Mouse (Mus musculus) midbrain, embryonic 11.5 days (tissue): ENCODE measurements around the gene Foxj2. TPM values are rescaled to one million over a fixed set of nuclear protein-coding genes. Genes with fewer than 3 reads are reported as not detected.

ENCODE experiments used
- ATAC-seq: fragments of 200-750 bp; cut with Nextera tagmentation; 2 replicates; pipeline ENCODE4 v1.8.0; 2017; ENCODE audit warnings: moderate TSS enrichment, moderate library complexity; ENCODE audit not compliant: low FRiP score
- DNase-seq: peaks from one replicate; pipeline ENCODE4 v3.0.0; 2015; ENCODE audit warnings: low spot score; ENCODE audit errors: missing footprints
- H3K27ac ChIP-seq: fragments of 300-500 bp; sonication (generic); 2 replicates; pipeline ENCODE4 v1.5.1; 2014; ENCODE audit warnings: low read depth, low read length
- H3K27me3 ChIP-seq: fragments of 300-500 bp; sonication (generic); 2 replicates; pipeline ENCODE4 v1.6.1; 2014; ENCODE audit warnings: mild to moderate bottlenecking, low read length, moderate library complexity, mixed read lengths; ENCODE audit not compliant: control insufficient read depth, insufficient read depth
- H3K36me3 ChIP-seq: fragments of 300-500 bp; sonication (generic); 2 replicates; pipeline ENCODE4 v1.6.1; 2014; ENCODE audit warnings: mild to moderate bottlenecking, low read length, moderate library complexity, mixed read lengths; ENCODE audit not compliant: control insufficient read depth, insufficient read depth
- H3K4me1 ChIP-seq: fragments of 300-500 bp; sonication (generic); 2 replicates; pipeline ENCODE4 v1.6.1; 2014; ENCODE audit warnings: low read length; ENCODE audit not compliant: control insufficient read depth, insufficient read depth
- H3K4me2 ChIP-seq: fragments of 300-500 bp; sonication (generic); 2 replicates; pipeline ENCODE4 v1.6.1; 2014; ENCODE audit warnings: mild to moderate bottlenecking, moderate library complexity
- H3K4me3 ChIP-seq: fragments of 300-500 bp; sonication (generic); 2 replicates; pipeline ENCODE4 v1.5.1; 2014; ENCODE audit warnings: low read depth, low read length
- H3K9ac ChIP-seq: fragments of 300-500 bp; sonication (generic); 2 replicates; pipeline ENCODE4 v1.6.1; 2014; ENCODE audit warnings: low read length
- H3K9me3 ChIP-seq: fragments of 300-500 bp; sonication (generic); 2 replicates; pipeline ENCODE4 v1.6.1; 2016; ENCODE audit warnings: low read length; ENCODE audit not compliant: control insufficient read depth
- WGBS: fragments of 180-500 bp; shearing (Covaris S2); extraction: QIAGEN DNeasy Blood & Tissue Kit; methylation state at CpG from one replicate; pipeline ENCODE4 v1.1.7; 2014; 5-methylcytosine and 5-hydroxymethylcytosine counted together
- polyA plus RNA-seq: library from polyadenylated mRNA; unstranded; fragments of >200 nt; fragmentation: Nextera tagmentation; extraction: Ambion mirVana; gene quantifications from 2 replicates; pipeline ENCODE4 v1.2.1, GENCODE M21; 2014

The Foxj2 gene
- polyA plus RNA-seq, 1 experiment from 2014 or later: 3.6 TPM

- H3K9me3 ChIP-seq: no peaks in the 10 kb centered on the region
- 53% methylated on average over 5 of the region's 5 CpGs for WGBS
- H3K4me2 ChIP-seq: no peak overlapping the region
- no peaks in the 10 kb centered on the region for H3K4me1 ChIP-seq
- DNase-seq (no peak), ATAC-seq (peak; percentile 63; the same call in 1 of the 2 replicates)
- no peak overlapping the region for H3K4me3 ChIP-seq
- no peaks in the 10 kb centered on the region for H3K36me3 ChIP-seq
- no peak overlapping the region for H3K9ac ChIP-seq
- H3K27me3 ChIP-seq: no peaks in the 10 kb centered on the region
- no peak overlapping the region for H3K27ac ChIP-seq
Observed at GRCm38 (mm10) chr6:122786275-122786674, 33.4 kb upstream of the Foxj2 start.

GRCm38 (mm10) chr6:122795254-122795935 lies 24.3 kb upstream of the Foxj2 start:
- H3K27me3 ChIP-seq: no peaks in the 10 kb centered on the region
- H3K27ac ChIP-seq: no peak overlapping the region
- H3K9me3 ChIP-seq: no peaks in the 10 kb centered on the region
- H3K9ac ChIP-seq: no peak overlapping the region
- no peaks in the 10 kb centered on the region for H3K4me1 ChIP-seq
- DNase-seq (no peak), ATAC-seq (no peak)
- H3K36me3 ChIP-seq: no peaks in the 10 kb centered on the region
- WGBS: 79% methylated on average over 8 of the region's 8 CpGs
- H3K4me3 ChIP-seq: no peak overlapping the region
- no peak overlapping the region for H3K4me2 ChIP-seq

DNA sequence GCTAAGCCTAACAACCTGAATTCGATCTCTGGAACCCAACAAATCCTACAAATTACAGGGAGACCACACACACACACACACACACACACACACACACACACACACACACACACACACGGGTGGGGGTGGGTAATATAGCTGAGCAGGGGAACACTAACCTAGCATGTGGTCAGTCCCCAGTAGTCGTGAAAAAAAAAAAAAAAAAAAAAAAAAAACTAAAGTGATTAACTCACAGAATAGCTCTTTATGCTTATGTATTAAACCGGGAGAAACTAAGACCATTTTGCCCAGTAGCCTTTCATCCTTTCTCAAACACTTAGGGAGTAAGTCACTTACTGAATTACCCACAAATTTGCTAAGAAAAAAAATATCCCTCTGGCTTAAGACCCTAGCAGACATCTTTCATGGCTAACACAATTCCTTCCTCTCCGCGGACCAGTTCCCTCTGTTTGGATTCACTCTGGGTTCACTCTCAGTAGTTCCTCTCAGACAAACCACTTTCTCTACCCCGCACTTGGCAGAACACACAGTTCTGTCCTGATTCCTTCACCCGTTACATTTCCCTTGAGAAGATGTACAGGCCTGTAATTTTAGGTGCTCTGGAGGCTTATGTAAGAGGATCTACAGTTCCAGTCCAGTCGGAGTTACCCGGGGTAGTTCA lies 18.9 kb upstream of the Foxj2 start:
- H3K27ac ChIP-seq: no peak overlapping the region
- 45% methylated on average over 10 of the region's 10 CpGs for WGBS
- ATAC-seq (no peak), DNase-seq (no peak)
- peak overlapping the region; percentile 94 for H3K4me2 ChIP-seq
- peaks cover 6% of the 10 kb centered on the region; the same call in 1 of the 2 replicates for H3K4me1 ChIP-seq
- no peaks in the 10 kb centered on the region for H3K36me3 ChIP-seq
- peak overlapping the region; percentile 52; the same call in 1 of the 2 replicates for H3K4me3 ChIP-seq
- H3K9ac ChIP-seq: peak overlapping the region; percentile 74
- H3K27me3 ChIP-seq: peaks cover 10% of the 10 kb centered on the region
- no peaks in the 10 kb centered on the region for H3K9me3 ChIP-seq

DNA sequence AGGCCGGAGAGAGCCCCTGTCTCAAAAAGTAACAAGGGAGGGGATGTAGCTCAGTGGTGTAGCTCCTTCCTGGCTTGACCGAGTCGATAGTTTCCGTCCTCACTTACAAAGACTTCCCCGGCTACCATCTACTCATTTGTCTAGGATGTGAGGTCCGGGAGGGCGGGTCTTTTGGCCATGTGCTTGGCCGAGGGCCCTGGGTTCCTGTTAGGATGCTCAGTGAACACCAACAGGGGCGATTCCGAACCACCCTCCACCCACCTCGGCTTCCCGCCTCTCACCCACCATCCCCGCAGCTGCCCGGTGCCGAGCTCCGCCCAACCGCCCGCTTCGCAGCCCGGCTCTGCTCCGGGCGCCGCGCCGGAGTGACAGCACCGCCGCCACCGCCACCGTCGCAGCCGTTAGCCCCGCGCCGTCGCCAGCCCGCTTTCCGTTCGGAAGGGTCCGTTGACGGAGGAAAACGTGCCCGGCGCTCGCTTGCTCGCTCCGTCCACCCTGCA lies 18.4 kb upstream of the Foxj2 start, which contains the start of gene Slc2a3:
Gene Slc2a3, minus strand, starts transcription at position 340 of the 500 bp plus-strand sequence.
- peak; percentile 71 for ATAC-seq
- peak within 1 kb of the TSS; percentile 52 for H3K4me3 ChIP-seq
- no peaks in the 10 kb centered on the region for H3K36me3 ChIP-seq
- H3K9me3 ChIP-seq: no peaks in the 10 kb centered on the region
- DNase-seq: peak; percentile 97
- peaks cover 6% of the 10 kb centered on the region; the same call in 1 of the 2 replicates for H3K4me1 ChIP-seq
- peak within 1 kb of the TSS; percentile 94 for H3K4me2 ChIP-seq
- no peak within 1 kb of the TSS for H3K27ac ChIP-seq
- peak within 1 kb of the TSS; percentile 74 for H3K9ac ChIP-seq
- WGBS: under 1% methylated on average over 46 of the region's 46 CpGs
- H3K27me3 ChIP-seq: peaks cover 10% of the 10 kb centered on the region

GRCm38 (mm10) chr6:122801801-122802514 lies 17.8 kb upstream of the Foxj2 start:
- peak; percentile 96 for DNase-seq
- peak overlapping the region; percentile 94 for H3K4me2 ChIP-seq
- no peaks in the 10 kb centered on the region for H3K9me3 ChIP-seq
- H3K27me3 ChIP-seq: peaks cover 10% of the 10 kb centered on the region
- peak; percentile 72 for ATAC-seq
- H3K4me1 ChIP-seq: peaks cover 6% of the 10 kb centered on the region; the same call in 1 of the 2 replicates
- WGBS: 4% methylated on average over 34 of the region's 34 CpGs
- peak overlapping the region; percentile 74 for H3K9ac ChIP-seq
- no peak overlapping the region for H3K27ac ChIP-seq
- peak overlapping the region; percentile 52 for H3K4me3 ChIP-seq
- H3K36me3 ChIP-seq: no peaks in the 10 kb centered on the region

- Histone ChIP-seq H3K9ac (no peak overlapping the region), H3K4me3 (no peak overlapping the region), H3K27ac (no peak overlapping the region), H3K4me1 (peaks cover 6% of the 10 kb centered on the region; the same call in 1 of the 2 replicates), H3K9me3 (no peaks in the 10 kb centered on the region), H3K4me2 (no peak overlapping the region), H3K27me3 (peaks cover 10% of the 10 kb centered on the region), H3K36me3 (no peaks in the 10 kb centered on the region)
- DNase-seq (peak; percentile 97), ATAC-seq (no peak)
- 33% methylated on average over 5 of the region's 5 CpGs for WGBS
Observed at GRCm38 (mm10) chr6:122804418-122804817, 15.3 kb upstream of the Foxj2 start.

DNA sequence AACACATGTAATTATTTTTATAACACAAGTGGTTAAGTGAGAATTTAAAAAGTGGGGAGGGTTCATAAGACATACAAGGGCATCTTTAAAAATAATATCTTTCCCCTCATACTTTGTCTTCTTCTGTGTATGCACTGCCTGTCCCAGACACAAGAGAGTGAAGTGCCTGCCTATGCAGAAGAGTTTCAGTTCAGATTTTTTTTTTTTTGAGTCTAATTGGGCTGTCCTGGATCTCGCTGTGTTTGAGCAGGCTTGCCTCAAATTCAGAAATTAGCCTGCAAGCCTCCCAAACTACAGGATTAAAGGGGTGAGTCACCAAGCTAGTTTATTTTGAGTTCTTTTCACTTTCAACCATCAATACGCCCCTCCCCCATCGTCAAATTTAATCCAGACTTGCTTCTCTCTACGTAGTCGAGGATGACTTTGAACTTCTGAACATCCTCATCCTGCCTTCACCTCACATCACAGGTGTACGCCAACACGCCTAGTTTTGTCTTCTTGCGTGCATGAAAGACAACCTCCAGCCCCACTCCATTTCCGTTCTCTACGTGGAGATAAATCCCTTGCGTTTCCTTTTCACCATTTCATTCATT lies 9.6 kb upstream of the Foxj2 start:
- DNase-seq (peak; percentile 89), ATAC-seq (no peak)

DNA sequence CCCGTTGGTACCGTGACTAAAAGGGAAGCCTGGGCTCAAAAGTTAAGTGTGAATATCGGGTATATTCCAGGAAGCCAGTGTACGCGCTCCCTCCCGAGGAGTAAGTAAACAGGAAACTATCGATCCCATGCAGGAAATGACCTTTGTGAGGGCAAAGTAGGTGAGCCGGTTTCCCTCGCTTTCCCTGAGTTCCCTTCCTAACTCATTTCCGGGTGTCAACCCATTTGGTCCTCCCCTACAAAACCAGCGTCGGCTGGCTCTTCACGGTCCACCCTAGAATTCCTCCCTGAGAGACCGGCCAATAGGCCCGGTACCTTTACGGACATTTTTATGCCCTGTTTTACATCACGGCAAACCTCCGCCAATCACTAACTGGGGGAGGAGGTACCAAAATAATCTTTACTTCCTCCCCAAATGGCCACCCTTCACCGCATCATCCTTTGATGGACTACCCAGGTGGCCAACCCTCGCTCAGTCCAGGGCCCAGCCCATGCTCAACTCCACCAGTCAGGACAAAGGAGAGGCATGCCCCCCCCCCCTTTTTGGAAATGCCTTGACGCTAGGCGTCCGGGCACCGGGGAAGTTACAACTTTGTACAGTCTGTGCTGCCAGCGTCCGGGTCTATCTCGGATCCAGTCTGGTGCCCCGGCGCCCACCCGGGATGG lies 9.0 kb upstream of the Foxj2 start:
- peak overlapping the region; percentile 97 for H3K27ac ChIP-seq
- ATAC-seq: peak; percentile 99
- peak; percentile 97 for DNase-seq
- peak overlapping the region; percentile 79 for H3K9ac ChIP-seq
- H3K4me3 ChIP-seq: peak overlapping the region; percentile 66
- no peaks in the 10 kb centered on the region for H3K36me3 ChIP-seq
- no peaks in the 10 kb centered on the region for H3K27me3 ChIP-seq
- H3K4me1 ChIP-seq: peaks cover 4% of the 10 kb centered on the region
- no peaks in the 10 kb centered on the region for H3K9me3 ChIP-seq
- H3K4me2 ChIP-seq: peak overlapping the region; percentile 58
- WGBS: under 1% methylated on average over 30 of the region's 30 CpGs

More for the DNA sequence above, 9.6 kb upstream of the Foxj2 start:
- Histone ChIP-seq H3K36me3 (no peaks in the 10 kb centered on the region), H3K27me3 (no peaks in the 10 kb centered on the region), H3K9ac (peak overlapping the region; percentile 55), H3K27ac (peak overlapping the region; percentile 57), H3K4me3 (peak overlapping the region; percentile 66), H3K4me2 (peak overlapping the region; percentile 58), H3K9me3 (no peaks in the 10 kb centered on the region), H3K4me1 (peaks cover 4% of the 10 kb centered on the region)
- WGBS: 3% methylated on average over 11 of the region's 11 CpGs
